Mouse (Mus musculus): ENCODE measurements around the gene Gid8. TPM values are rescaled to one million over a fixed set of nuclear protein-coding genes. Genes with fewer than 3 reads are reported as not detected.

The Gid8 gene
- polyA plus RNA-seq, 1 experiment from 2014 or later = 58.7 TPM

- WGBS = 77% methylated on average over 7 of the region's 7 CpGs
- no peak overlapping the region for H3K9ac ChIP-seq (replicated peaks)
- H3K36me3 ChIP-seq = no peaks in the 10 kb centered on the region
- H3K9me3 ChIP-seq = no peaks in the 10 kb centered on the region
- H3K4me1 ChIP-seq = no peaks in the 10 kb centered on the region
- no peak for ATAC-seq (replicated peaks)
- no peak overlapping the region for H3K27ac ChIP-seq (replicated peaks)
- H3K4me2 ChIP-seq (replicated peaks) = no peak overlapping the region
- H3K27me3 ChIP-seq = no peaks in the 10 kb centered on the region
- no peak overlapping the region for H3K4me3 ChIP-seq
These were observed 25.3 kb downstream of the Gid8 start for GRCm38 (mm10) chr2:180735232-180735631.

- no peak for ATAC-seq (replicated peaks)
- Histone ChIP-seq H3K4me3 (no peak overlapping the region), H3K4me1 (no peaks in the 10 kb centered on the region), H3K9ac (replicated peaks) (no peak overlapping the region), H3K4me2 (replicated peaks) (no peak overlapping the region), H3K9me3 (no peaks in the 10 kb centered on the region), H3K27ac (replicated peaks) (no peak overlapping the region), H3K27me3 (no peaks in the 10 kb centered on the region), H3K36me3 (no peaks in the 10 kb centered on the region)
- 71% methylated on average over 2 of the region's 2 CpGs for WGBS
These were observed 28.1 kb downstream of the Gid8 start for GRCm38 (mm10) chr2:180737984-180738383.

- Histone ChIP-seq H3K27me3 (no peaks in the 10 kb centered on the region), H3K27ac (replicated peaks) (no peak overlapping the region), H3K4me1 (no peaks in the 10 kb centered on the region), H3K4me2 (replicated peaks) (no peak overlapping the region), H3K9ac (replicated peaks) (no peak overlapping the region), H3K36me3 (no peaks in the 10 kb centered on the region), H3K4me3 (no peak overlapping the region), H3K9me3 (no peaks in the 10 kb centered on the region)
- WGBS = 26% methylated on average over 3 of the region's 3 CpGs
- ATAC-seq (replicated peaks) = no peak
These were observed 30.4 kb downstream of the Gid8 start for GRCm38 (mm10) chr2:180740349-180740748.

- Histone ChIP-seq H3K27me3 (no peaks in the 10 kb centered on the region), H3K27ac (replicated peaks) (no peak overlapping the region), H3K9me3 (no peaks in the 10 kb centered on the region), H3K36me3 (no peaks in the 10 kb centered on the region), H3K4me3 (no peak overlapping the region), H3K4me2 (replicated peaks) (no peak overlapping the region), H3K4me1 (no peaks in the 10 kb centered on the region), H3K9ac (replicated peaks) (no peak overlapping the region)
- ATAC-seq (replicated peaks) = no peak
- 82% methylated on average over 7 of the region's 7 CpGs for WGBS
These were observed 31.5 kb downstream of the Gid8 start for GRCm38 (mm10) chr2:180741421-180741820.

- ATAC-seq (replicated peaks) = no peak
- 86% methylated on average over 6 of the region's 6 CpGs for WGBS
- Histone ChIP-seq H3K9me3 (no peaks in the 10 kb centered on the region), H3K4me1 (peaks cover 7% of the 10 kb centered on the region), H3K27ac (replicated peaks) (no peak overlapping the region), H3K9ac (replicated peaks) (no peak overlapping the region), H3K27me3 (no peaks in the 10 kb centered on the region), H3K36me3 (no peaks in the 10 kb centered on the region), H3K4me2 (replicated peaks) (no peak overlapping the region), H3K4me3 (no peak overlapping the region)
These were observed 32.9 kb downstream of the Gid8 start for GRCm38 (mm10) chr2:180742820-180743219.

GRCm38 (mm10) chr2:180743321-180743720 is 33.4 kb downstream of the Gid8 start:
- ATAC-seq (replicated peaks) = no peak
- no peak overlapping the region for H3K9ac ChIP-seq (replicated peaks)
- no peaks in the 10 kb centered on the region for H3K9me3 ChIP-seq
- no peaks in the 10 kb centered on the region for H3K36me3 ChIP-seq
- H3K4me2 ChIP-seq (replicated peaks) = no peak overlapping the region
- WGBS = 94% methylated on average over 2 of the region's 2 CpGs
- H3K4me1 ChIP-seq = peaks cover 7% of the 10 kb centered on the region
- no peak overlapping the region for H3K27ac ChIP-seq (replicated peaks)
- H3K4me3 ChIP-seq = no peak overlapping the region
- no peaks in the 10 kb centered on the region for H3K27me3 ChIP-seq

- Histone ChIP-seq H3K4me2 (replicated peaks) (no peak overlapping the region), H3K9me3 (no peaks in the 10 kb centered on the region), H3K4me1 (peaks cover 7% of the 10 kb centered on the region), H3K27ac (replicated peaks) (no peak overlapping the region), H3K27me3 (peaks cover 3% of the 10 kb centered on the region; the same call in 1 of the 2 replicates), H3K9ac (replicated peaks) (no peak overlapping the region), H3K4me3 (no peak overlapping the region), H3K36me3 (no peaks in the 10 kb centered on the region)
- peak; percentile 80 for ATAC-seq (replicated peaks)
- 34% methylated on average over 17 of the region's 17 CpGs for WGBS
These were observed 35.5 kb downstream of the Gid8 start for GRCm38 (mm10) chr2:180745248-180745927.

GRCm38 (mm10) chr2:180746569-180747192 is 36.8 kb downstream of the Gid8 start:
- Histone ChIP-seq H3K4me1 (peaks cover 7% of the 10 kb centered on the region), H3K9ac (replicated peaks) (no peak overlapping the region), H3K4me2 (replicated peaks) (no peak overlapping the region), H3K36me3 (no peaks in the 10 kb centered on the region), H3K9me3 (no peaks in the 10 kb centered on the region), H3K27me3 (peaks cover 3% of the 10 kb centered on the region; the same call in 1 of the 2 replicates), H3K4me3 (no peak overlapping the region), H3K27ac (replicated peaks) (no peak overlapping the region)
- no peak for ATAC-seq (replicated peaks)
- WGBS = 10% methylated on average over 5 of the region's 5 CpGs

GRCm38 (mm10) chr2:180748904-180749303 is 39.0 kb downstream of the Gid8 start:
- 65% methylated on average over 5 of the region's 5 CpGs for WGBS
- peaks cover 7% of the 10 kb centered on the region for H3K4me1 ChIP-seq

GRCm38 (mm10) chr2:180754976-180755688 is 45.2 kb downstream of the Gid8 start:
- H3K27ac ChIP-seq (replicated peaks) = no peak overlapping the region
- H3K4me3 ChIP-seq = no peak overlapping the region
- 49% methylated on average over 5 of the region's 5 CpGs for WGBS
- no peak overlapping the region for H3K4me2 ChIP-seq (replicated peaks)
- no peak for ATAC-seq (replicated peaks)
- H3K4me1 ChIP-seq = peaks cover 10% of the 10 kb centered on the region; the same call in 1 of the 2 replicates
- no peak overlapping the region for H3K9ac ChIP-seq (replicated peaks)
- H3K9me3 ChIP-seq = no peaks in the 10 kb centered on the region
- H3K36me3 ChIP-seq = no peaks in the 10 kb centered on the region
- H3K27me3 ChIP-seq = no peaks in the 10 kb centered on the region

More at GRCm38 (mm10) chr2:180748904-180749303, 39.0 kb downstream of the Gid8 start:
- H3K27me3 ChIP-seq = peaks cover 3% of the 10 kb centered on the region; the same call in 1 of the 2 replicates
- H3K4me3 ChIP-seq = no peak overlapping the region
- H3K9me3 ChIP-seq = no peaks in the 10 kb centered on the region
- H3K36me3 ChIP-seq = no peaks in the 10 kb centered on the region
- H3K4me2 ChIP-seq (replicated peaks) = no peak overlapping the region
- ATAC-seq (replicated peaks) = no peak
- no peak overlapping the region for H3K27ac ChIP-seq (replicated peaks)
- no peak overlapping the region for H3K9ac ChIP-seq (replicated peaks)

GRCm38 (mm10) chr2:180755896-180756295 is 46.0 kb downstream of the Gid8 start:
- H3K4me2 ChIP-seq (replicated peaks) = no peak overlapping the region
- no peak overlapping the region for H3K4me3 ChIP-seq
- no peaks in the 10 kb centered on the region for H3K9me3 ChIP-seq
- 5% methylated on average over 8 of the region's 8 CpGs for WGBS
- H3K4me1 ChIP-seq = peaks cover 10% of the 10 kb centered on the region; the same call in 1 of the 2 replicates
- H3K27ac ChIP-seq (replicated peaks) = no peak overlapping the region
- no peak for ATAC-seq (replicated peaks)
- H3K27me3 ChIP-seq = no peaks in the 10 kb centered on the region
- no peaks in the 10 kb centered on the region for H3K36me3 ChIP-seq
- no peak overlapping the region for H3K9ac ChIP-seq (replicated peaks)

GRCm38 (mm10) chr2:180756786-180757185 is 46.9 kb downstream of the Gid8 start:
- H3K4me3 ChIP-seq = no peak overlapping the region

More at GRCm38 (mm10) chr2:180756786-180757185, 46.9 kb downstream of the Gid8 start:
- no peak for ATAC-seq (replicated peaks)
- 52% methylated on average over 2 of the region's 2 CpGs for WGBS
- Histone ChIP-seq H3K4me1 (peaks cover 10% of the 10 kb centered on the region; the same call in 1 of the 2 replicates), H3K27me3 (no peaks in the 10 kb centered on the region), H3K9ac (replicated peaks) (no peak overlapping the region), H3K36me3 (no peaks in the 10 kb centered on the region), H3K4me2 (replicated peaks) (no peak overlapping the region), H3K27ac (replicated peaks) (no peak overlapping the region), H3K9me3 (no peaks in the 10 kb centered on the region)
